Mouse (Mus musculus): ENCODE measurements around the gene Ippk.

DNA sequence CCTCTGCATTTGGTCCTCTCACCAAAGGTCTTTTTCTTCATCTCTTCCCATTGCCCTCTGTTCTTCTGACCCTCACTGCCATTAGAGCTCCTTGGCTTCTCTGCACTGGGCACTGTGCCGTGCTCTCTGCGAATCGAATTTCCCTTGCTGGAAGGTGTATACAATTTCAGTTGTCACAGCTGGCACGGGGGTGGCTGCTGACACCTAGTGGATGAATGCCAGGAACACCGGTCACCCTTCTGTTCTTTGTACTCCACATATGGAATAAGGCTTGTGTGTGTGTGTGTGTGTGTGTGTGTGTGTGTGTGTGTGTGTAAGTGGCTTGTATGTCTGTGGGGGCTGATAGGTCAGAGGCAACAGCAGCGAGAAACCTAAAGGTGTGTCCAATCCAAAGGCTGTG lies 20.9 kb upstream of the Ippk start:
- TF ChIP-seq CTCF (IDR thresholded peaks at IDR 0.05; ENCODE audit: extremely low read depth, insufficient read depth, insufficient read length, insufficient replicate concordance) (peak; percentile 35; the same call in 1 of the 2 replicates), POLR2A (IDR thresholded peaks at IDR 0.05; ENCODE audit: low read depth, low read length) (no peak)
